Mouse (Mus musculus) kidney, adult 2 months (tissue): ENCODE data around the gene E2f6. TPM values are rescaled to one million over a fixed set of nuclear protein-coding genes. Genes with fewer than 3 reads are reported as not detected.

Experiments
- DNase-seq: peaks from one replicate; pipeline ENCODE4 v3.0.0; 2021
- H3K27ac ChIP-seq: fragments of 200-500 bp; 2 replicates; pipeline ENCODE4 v1.5.1; 2012; ENCODE audit warnings: low read depth, low read length, control low read depth, inconsistent platforms; ENCODE audit not compliant: insufficient read depth
- H3K27me3 ChIP-seq: fragments of 200-500 bp; replicated peaks from 2 replicates; pipeline ENCODE4 v1.6.1; 2012; ENCODE audit warnings: mild to moderate bottlenecking, moderate library complexity, low read length, inconsistent platforms; ENCODE audit not compliant: control insufficient read depth, insufficient read depth
- H3K36me3 ChIP-seq: fragments of 200-500 bp; 2 replicates; pipeline ENCODE4 v1.6.1; 2012; ENCODE audit warnings: mild to moderate bottlenecking, moderate library complexity, low read length, inconsistent platforms; ENCODE audit not compliant: control insufficient read depth, insufficient read depth
- H3K4me1 ChIP-seq: fragments of 200-500 bp; 2 replicates; pipeline ENCODE4 v1.6.1; 2011; ENCODE audit warnings: low read length; ENCODE audit not compliant: control insufficient read depth, insufficient read depth
- H3K4me3 ChIP-seq: fragments of 200-500 bp; 2 replicates; pipeline ENCODE4 v1.5.1; 2011; ENCODE audit warnings: mild to moderate bottlenecking, low read depth, low read length, control low read depth; ENCODE audit not compliant: insufficient read depth
- CTCF ChIP-seq: fragments of 200-500 bp; conservative IDR thresholded peaks from 2 replicates; pipeline ENCODE4 v1.5.1; 2011; ENCODE audit warnings: low read depth, mild to moderate bottlenecking, control low read depth, low read length, moderate library complexity, mixed read lengths; ENCODE audit not compliant: insufficient read depth, insufficient read length
- POLR2A ChIP-seq: fragments of 200-500 bp; IDR thresholded peaks from one replicate; pipeline ENCODE4 v1.6.1; 2011; ENCODE audit warnings: low read depth, low read length, control low read depth
- WGBS: fragments of 180-500 bp; shearing (Covaris S2); methylation state at CpG from one replicate; pipeline ENCODE4 v1.1.7; 2018; 5-methylcytosine and 5-hydroxymethylcytosine counted together
- polyA plus RNA-seq: library from polyadenylated mRNA; depleted of rRNA; stranded (reverse); fragments of >200 nt; gene quantifications from 2 replicates; pipeline ENCODE4 v1.2.3, GENCODE M21; 2012; rRNA removed

The E2f6 gene
- 14.7 and 15.5 TPM in 2 replicates for polyA plus RNA-seq

DNA sequence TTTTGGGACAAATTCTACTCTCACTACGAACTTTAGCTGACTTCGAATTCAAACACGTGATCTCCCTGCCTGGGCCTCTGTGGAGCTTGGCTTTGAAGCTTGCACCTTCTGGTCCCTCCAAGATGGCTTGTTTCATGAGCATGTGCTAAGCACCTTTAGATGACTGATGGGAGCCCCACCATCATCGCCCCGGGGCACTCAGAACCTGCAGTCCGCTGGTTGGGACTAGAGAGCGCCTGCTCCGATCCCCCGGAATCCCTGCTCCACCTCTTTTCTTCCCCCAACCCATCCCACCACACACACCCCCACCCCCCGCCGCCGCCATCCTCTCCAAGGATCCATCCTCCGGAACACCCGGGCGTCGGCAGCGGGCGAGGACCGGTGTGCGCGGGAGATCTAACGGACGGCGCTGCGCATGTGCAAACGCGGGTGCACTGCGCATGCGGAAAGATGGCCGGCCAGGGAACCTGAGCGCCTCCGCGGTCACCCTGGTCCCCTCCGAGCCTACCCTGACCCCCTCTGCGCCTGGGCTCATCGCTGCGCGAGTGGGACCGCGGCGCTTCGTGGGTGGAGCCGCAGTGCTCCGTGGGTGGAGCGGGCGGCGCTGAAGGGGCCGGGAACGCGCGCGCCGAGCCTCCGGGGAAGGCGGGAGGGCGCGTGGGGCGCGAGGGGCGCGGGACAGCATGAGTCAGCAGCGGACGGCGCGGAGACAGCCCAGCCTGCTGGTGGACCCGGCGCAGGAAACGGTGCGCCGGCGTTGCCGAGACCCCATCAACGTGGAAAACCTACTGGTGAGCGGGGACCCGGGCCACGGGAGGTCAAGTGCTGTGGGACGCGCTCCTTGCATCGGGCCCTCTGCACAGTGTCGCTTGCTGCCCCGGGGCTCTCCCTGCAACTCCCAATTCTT, at the start of gene E2f6:
E2f6 (plus strand) TSS at position 439 of the 907 bp plus-strand sequence.
- DNase-seq: peak; percentile 86
- H3K4me3 ChIP-seq: peak within 1 kb of the TSS; percentile 83
- H3K36me3 ChIP-seq: no peaks in the 10 kb centered on the region
- H3K4me1 ChIP-seq: peaks cover 4% of the 10 kb centered on the region; the same call in 1 of the 2 replicates
- 0 out of 2 replicates have a peak within 1 kb of the TSS, but pooled peaks have one; percentile 36 for H3K27ac ChIP-seq
- H3K27me3 ChIP-seq: no peaks in the 10 kb centered on the region
- WGBS: 6% methylated on average over 81 of the region's 81 CpGs
- TF ChIP-seq CTCF (no peak), POLR2A (peak; percentile 58)

DNA sequence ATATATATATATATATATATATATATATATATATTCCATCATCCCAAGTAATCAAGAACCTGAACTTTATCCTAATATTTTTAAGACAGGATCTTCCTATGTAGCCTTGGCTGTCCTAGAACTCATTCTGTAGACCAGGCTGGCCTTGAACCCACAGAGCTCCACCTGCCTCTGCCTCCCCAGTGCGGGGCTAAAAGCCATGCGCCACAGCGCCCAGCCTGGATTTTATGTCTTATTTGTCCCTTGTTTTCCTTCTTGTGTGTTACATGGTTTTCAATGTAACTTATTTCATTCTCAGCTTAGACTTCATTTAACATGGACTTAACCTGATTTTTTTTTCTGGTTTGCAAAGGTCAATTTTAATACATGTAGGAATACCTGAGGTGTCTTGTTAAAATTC, 49.3 kb upstream of the E2f6 start:
- WGBS: 93% methylated on average over 3 of the region's 3 CpGs

DNA sequence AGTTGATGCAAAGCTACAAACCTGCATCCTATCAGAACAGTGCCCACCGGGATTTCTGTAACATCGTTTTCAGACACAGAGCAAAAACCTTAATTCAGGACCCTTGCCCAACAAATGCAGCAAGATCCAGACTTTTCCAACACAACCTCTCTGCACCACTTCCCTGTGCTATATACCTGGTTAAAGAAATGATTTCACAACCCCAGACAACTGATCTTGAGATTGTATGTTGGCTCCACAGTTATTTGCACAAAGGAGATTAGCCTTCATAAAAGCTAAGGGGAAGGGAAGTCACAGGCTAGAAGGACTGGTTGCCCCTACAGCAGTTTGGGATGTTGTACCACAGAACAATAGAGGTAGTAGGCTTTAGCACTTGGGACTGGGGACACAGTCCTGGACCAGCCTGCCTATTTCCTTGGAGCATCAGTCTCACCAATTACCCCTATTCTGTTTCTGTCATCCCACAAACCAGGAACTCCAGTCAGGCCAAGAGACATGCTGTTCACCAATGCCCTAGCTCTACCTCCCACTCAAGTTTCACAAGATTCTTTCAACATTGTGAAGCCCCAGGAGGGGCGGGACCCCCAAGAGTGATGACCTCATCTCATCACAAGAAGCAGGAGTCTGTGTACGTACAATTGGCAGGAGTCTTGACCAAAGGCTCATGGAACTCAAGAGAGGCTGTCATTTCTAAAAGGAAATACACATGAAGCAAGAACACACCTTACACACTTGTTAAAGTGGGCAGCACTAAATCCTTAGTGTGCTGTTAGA, 46.9 kb upstream of the E2f6 start:
- TF ChIP-seq POLR2A (no peak), CTCF (no peak)
- Histone ChIP-seq H3K27me3 (no peaks in the 10 kb centered on the region), H3K27ac (no peak overlapping the region), H3K4me3 (no peak overlapping the region), H3K36me3 (no peaks in the 10 kb centered on the region), H3K4me1 (no peaks in the 10 kb centered on the region)
- WGBS: 88% methylated on average over 4 of the region's 4 CpGs
- no peak for DNase-seq

More for the DNA sequence above, 49.3 kb upstream of the E2f6 start:
- no peaks in the 10 kb centered on the region for H3K27me3 ChIP-seq
- no peak for DNase-seq
- no peaks in the 10 kb centered on the region for H3K36me3 ChIP-seq
- H3K4me1 ChIP-seq: no peaks in the 10 kb centered on the region
- H3K4me3 ChIP-seq: no peak overlapping the region
- TF ChIP-seq CTCF (no peak), POLR2A (no peak)
- no peak overlapping the region for H3K27ac ChIP-seq

DNA sequence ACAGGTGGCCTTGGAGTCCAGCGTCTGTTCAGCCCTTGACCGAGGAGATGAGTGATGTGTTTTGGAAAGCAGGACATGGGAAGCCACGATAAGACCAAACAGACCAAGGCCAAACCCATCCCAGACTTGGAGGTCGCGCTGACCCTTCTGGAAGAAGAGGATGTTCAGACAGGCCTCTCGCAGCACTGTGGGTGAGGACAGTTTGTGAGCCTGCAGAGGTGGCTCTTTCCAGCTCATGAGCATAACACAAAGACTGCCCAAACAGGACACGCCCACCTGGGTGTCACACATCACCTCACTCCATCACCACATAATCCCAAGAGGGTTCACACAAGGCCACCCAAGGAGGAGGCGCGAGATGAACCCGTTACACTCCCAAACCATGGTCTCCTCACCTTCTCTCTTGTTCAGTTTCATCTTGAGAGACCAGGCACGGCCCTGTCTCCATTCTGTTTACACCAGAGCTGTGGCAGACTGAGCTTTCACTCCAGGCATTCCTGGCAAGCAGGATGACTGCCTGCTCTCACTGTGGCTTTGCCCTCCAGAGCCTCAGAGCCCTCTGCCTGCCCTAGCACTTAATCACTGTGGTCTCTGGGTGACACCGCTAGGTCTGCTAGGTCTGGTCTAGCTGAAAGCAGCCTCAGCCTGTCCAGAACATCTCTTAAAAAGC, 45.9 kb upstream of the E2f6 start:
- Histone ChIP-seq H3K27ac (no peak overlapping the region), H3K36me3 (no peaks in the 10 kb centered on the region), H3K27me3 (no peaks in the 10 kb centered on the region), H3K4me3 (no peak overlapping the region), H3K4me1 (no peaks in the 10 kb centered on the region)
- DNase-seq: no peak
- WGBS: 60% methylated on average over 12 of the region's 12 CpGs
- TF ChIP-seq CTCF (no peak), POLR2A (no peak)

DNA sequence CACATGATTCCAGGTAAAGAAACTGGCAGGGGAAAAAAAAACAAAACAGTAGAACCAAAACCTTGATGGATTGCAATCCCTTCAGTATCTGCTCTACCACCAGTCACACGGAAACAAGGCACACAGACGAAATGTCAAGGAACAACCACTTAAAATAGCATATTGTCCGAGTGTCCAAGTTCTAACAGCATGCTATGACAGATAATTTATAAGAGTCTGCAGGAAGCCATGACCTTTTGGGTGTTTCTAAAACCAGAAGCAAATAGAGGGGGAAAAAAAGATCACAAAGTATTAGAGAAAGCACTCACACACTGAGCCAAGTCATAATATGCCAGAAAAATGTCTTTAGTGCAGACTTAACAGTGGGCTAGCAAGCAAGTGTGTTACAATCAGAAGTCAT, 42.5 kb upstream of the E2f6 start:
- H3K4me1 ChIP-seq: no peaks in the 10 kb centered on the region
- no peak overlapping the region for H3K27ac ChIP-seq
- no peak overlapping the region for H3K4me3 ChIP-seq
- DNase-seq: peak; percentile 45
- WGBS: 35% methylated on average over 3 of the region's 3 CpGs
- no peaks in the 10 kb centered on the region for H3K27me3 ChIP-seq
- H3K36me3 ChIP-seq: no peaks in the 10 kb centered on the region
- TF ChIP-seq POLR2A: no peak
- no peak for TF ChIP-seq CTCF

DNA sequence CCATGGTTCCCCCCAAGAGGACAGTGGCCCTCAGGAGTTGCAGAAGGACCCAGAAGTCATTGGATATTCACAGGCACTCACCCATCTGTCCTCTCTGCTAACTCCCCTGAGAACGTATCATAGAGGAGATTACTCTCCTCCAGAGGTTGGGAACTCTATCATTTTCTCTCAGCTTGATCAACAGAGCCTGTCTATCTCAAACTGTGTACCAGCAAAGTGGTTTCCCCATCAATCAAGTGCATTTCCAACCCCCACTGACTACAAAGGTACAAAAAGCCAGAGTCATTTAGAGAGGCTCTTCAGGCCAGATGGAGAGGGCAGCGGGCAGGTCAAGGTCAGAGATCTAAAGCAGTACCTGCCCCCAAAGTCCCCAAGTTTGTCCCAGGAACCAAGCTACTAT, 42.1 kb upstream of the E2f6 start:
- TF ChIP-seq POLR2A: no peak
- TF ChIP-seq CTCF: no peak
- Histone ChIP-seq H3K4me1 (no peaks in the 10 kb centered on the region), H3K36me3 (no peaks in the 10 kb centered on the region), H3K4me3 (no peak overlapping the region), H3K27me3 (no peaks in the 10 kb centered on the region), H3K27ac (no peak overlapping the region)
- DNase-seq: no peak
- 74% methylated on average over 2 of the region's 2 CpGs for WGBS
